In the genomic region with DNA sequence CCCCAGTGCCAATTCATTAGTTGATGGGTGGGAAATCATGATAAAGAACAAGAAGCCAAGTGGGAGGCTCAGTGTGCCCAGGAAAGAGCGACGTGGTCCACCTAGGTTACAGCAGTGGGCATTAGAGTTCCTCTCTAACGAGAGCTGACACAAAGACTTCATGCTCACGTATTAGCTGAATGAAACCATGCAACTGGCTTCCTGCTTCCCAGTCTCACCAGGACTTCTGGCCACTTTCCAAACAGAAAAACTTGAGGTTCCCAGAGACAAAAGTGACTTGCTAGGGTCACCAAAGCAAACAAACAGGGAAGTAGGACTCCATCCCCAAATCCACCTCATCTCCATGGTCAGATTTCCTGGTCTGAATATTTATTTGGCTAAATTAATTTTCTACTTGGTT, we compare ENCODE assay signal across 15 mouse cellular contexts.
A peak's percentile ranks its signal among the peaks of the same experiment; 100 is the strongest.
DNase-seq lines count a peak whose midpoint lies in the region; ATAC-seq lines count a peak whose summit lies in the region.
"Had no signal": no experiment of that assay in that cellular context is flagged by ENCODE, and none has a peak within 500 bp of the region (broad histone marks: within the 10 kb centered on the region; RNA-seq: fewer than 3 reads in every experiment).

No protein-coding gene starts in this region.

- H3K9me3 ChIP-seq in heart, embryonic 10.5 days: no peaks in the 10 kb centered on the region
- no peaks in the 10 kb centered on the region for H3K9me3 ChIP-seq in kidney, embryonic 15.5 days (replicated peaks)
- no peaks in the 10 kb centered on the region for H3K9me3 ChIP-seq in midbrain, embryonic 11.5 days (ENCODE audit: control insufficient read depth, low read length)
- H3K9me3 ChIP-seq in midbrain, embryonic 15.5 days: no peaks in the 10 kb centered on the region
- H3K9me3 ChIP-seq: hindbrain, embryonic 12.5 days; limb, embryonic 12.5 days had no signal

- no peak overlapping the region for H3K4me2 ChIP-seq in kidney, embryonic 15.5 days
- H3K4me2 ChIP-seq in midbrain, embryonic 11.5 days: no peak overlapping the region
- H3K4me2 ChIP-seq in midbrain, embryonic 15.5 days: no peak overlapping the region
- H3K4me2 ChIP-seq: hindbrain, embryonic 12.5 days; limb, embryonic 12.5 days had no signal

- DNase-seq in heart, embryonic 10.5 days (ENCODE audit: low spot score): no peak
- no peak for DNase-seq in heart, postnatal 4 days
- DNase-seq in kidney, adult 18-20 months: no peak
- DNase-seq in midbrain, embryonic 11.5 days (ENCODE audit: low spot score, missing footprints): peak; percentile 78
- no peak for DNase-seq in adrenal gland, postnatal 14 days
- DNase-seq: embryo, embryonic 11 days; liver, postnatal 0 days; right cerebral cortex, postnatal 14 days; thymus, postnatal 4 days had no signal

- H3K9ac ChIP-seq in kidney, embryonic 15.5 days: no peak overlapping the region
- no peak overlapping the region for H3K9ac ChIP-seq in midbrain, embryonic 11.5 days (ENCODE audit: low read length)
- H3K9ac ChIP-seq in midbrain, embryonic 15.5 days: no peak overlapping the region
- H3K9ac ChIP-seq: hindbrain, embryonic 12.5 days; limb, embryonic 12.5 days; liver, postnatal 0 days had no signal

- 0 out of 2 replicates have a peak, but pooled peaks cover 3% of the 10 kb centered on the region for H3K36me3 ChIP-seq in heart, embryonic 10.5 days
- H3K36me3 ChIP-seq in kidney, embryonic 15.5 days: no peaks in the 10 kb centered on the region
- H3K36me3 ChIP-seq in midbrain, embryonic 11.5 days (ENCODE audit: control insufficient read depth, insufficient read depth, low read length): no peaks in the 10 kb centered on the region
- no peaks in the 10 kb centered on the region for H3K36me3 ChIP-seq in midbrain, embryonic 15.5 days (replicated peaks)
- H3K36me3 ChIP-seq: hindbrain, embryonic 12.5 days had no signal

- H3K27me3 ChIP-seq in heart, embryonic 10.5 days (ENCODE audit: insufficient read depth, poor library complexity, severe bottlenecking): no peaks in the 10 kb centered on the region
- peaks cover 16% of the 10 kb centered on the region for H3K27me3 ChIP-seq in kidney, embryonic 15.5 days
- H3K27me3 ChIP-seq in midbrain, embryonic 11.5 days (ENCODE audit: control insufficient read depth, insufficient read depth, low read length): no peaks in the 10 kb centered on the region
- no peaks in the 10 kb centered on the region for H3K27me3 ChIP-seq in midbrain, embryonic 15.5 days (replicated peaks)
- H3K27me3 ChIP-seq: hindbrain, embryonic 12.5 days had no signal

- ATAC-seq in kidney, embryonic 15.5 days (replicated peaks; ENCODE audit: low FRiP score): no peak
- no peak for ATAC-seq in midbrain, embryonic 11.5 days (ENCODE audit: low FRiP score)
- no peak for ATAC-seq in midbrain, embryonic 15.5 days (replicated peaks)
- ATAC-seq: activated CD4-positive, CD25-positive, alpha-beta regulatory T cell, adult 4 months; liver, postnatal 0 days had no signal

- H3K4me1 ChIP-seq in heart, embryonic 10.5 days: peaks cover 40% of the 10 kb centered on the region
- peaks cover 61% of the 10 kb centered on the region for H3K4me1 ChIP-seq in kidney, embryonic 15.5 days
- peaks cover 4% of the 10 kb centered on the region for H3K4me1 ChIP-seq in midbrain, embryonic 11.5 days (ENCODE audit: control insufficient read depth, insufficient read depth, low read length)
- H3K4me1 ChIP-seq in midbrain, embryonic 15.5 days: peaks cover 24% of the 10 kb centered on the region

- no peak overlapping the region for H3K4me3 ChIP-seq in heart, embryonic 10.5 days
- H3K4me3 ChIP-seq in kidney, embryonic 15.5 days (replicated peaks): no peak overlapping the region
- no peak overlapping the region for H3K4me3 ChIP-seq in midbrain, embryonic 11.5 days (ENCODE audit: low read depth, low read length)
- H3K4me3 ChIP-seq in midbrain, embryonic 15.5 days: no peak overlapping the region
- H3K4me3 ChIP-seq: erythroblast, embryonic 14.5 days; hindbrain, embryonic 12.5 days; limb, embryonic 12.5 days had no signal

- WGBS in heart, embryonic 10.5 days: 66% methylated on average over 4 of the region's 4 CpGs
- WGBS in kidney, embryonic 15.5 days: 68% methylated on average over 4 of the region's 4 CpGs
- 82% methylated on average over 4 of the region's 4 CpGs for WGBS in midbrain, embryonic 11.5 days
- WGBS in midbrain, embryonic 15.5 days: 56% methylated on average over 4 of the region's 4 CpGs

- peak overlapping the region; percentile 72; the same call in 1 of the 2 replicates for H3K27ac ChIP-seq in heart, embryonic 10.5 days
- H3K27ac ChIP-seq in kidney, embryonic 15.5 days: 0 out of 2 replicates have a peak overlapping the region, but pooled peaks have one; percentile 57
- no peak overlapping the region for H3K27ac ChIP-seq in midbrain, embryonic 11.5 days (ENCODE audit: low read depth, low read length)
- H3K27ac ChIP-seq in midbrain, embryonic 15.5 days: no peak overlapping the region
- H3K27ac ChIP-seq: hindbrain, embryonic 12.5 days; limb, embryonic 12.5 days had no signal

Comparison
In these comparisons a context has a peak if more than half of its experiments do, and no peak if none do; other contexts are left out.
1. H3K27ac ChIP-seq: peak in heart, embryonic 10.5 days (single experiment) and kidney, embryonic 15.5 days (single experiment); none in midbrain, embryonic 11.5 days (single experiment) and midbrain, embryonic 15.5 days (single experiment).